Mouse (Mus musculus) ES-E14 (cell line): ENCODE data around the gene Cdkn1a. TPM values are rescaled to one million over a fixed set of nuclear protein-coding genes. Genes with fewer than 3 reads are reported as not detected.

Experiments used
- DNase-seq: peaks from one replicate; pipeline ENCODE4 v3.0.0-alpha.2; 2013; ENCODE audit warnings: low read depth, low spot score
- H3K27ac ChIP-seq: 2 replicates; pipeline ENCODE4 v1.5.1; 2012; ENCODE audit warnings: low read depth, mild to moderate bottlenecking, low read length, moderate library complexity, mixed read lengths; ENCODE audit not compliant: poor library complexity, insufficient read depth, severe bottlenecking
- H3K36me3 ChIP-seq: 2 replicates; pipeline ENCODE4 v1.6.1; 2012; ENCODE audit warnings: mild to moderate bottlenecking, low read length, moderate library complexity, mixed read lengths; ENCODE audit not compliant: control insufficient read depth, poor library complexity, insufficient read depth, severe bottlenecking
- H3K4me1 ChIP-seq, 2 experiments: fragments of 150-350 bp in 1 of 2; sonication (generic) in 1 of 2; 2 replicates each; pipeline ENCODE4 v1.6.1; 2012; ENCODE audit warnings: low read length in 2 of 2, mild to moderate bottlenecking in 1 of 2, mixed read lengths in 1 of 2; ENCODE audit not compliant: control insufficient read depth in 2 of 2, insufficient read depth in 2 of 2, poor library complexity in 1 of 2
- H3K4me3 ChIP-seq, 2 experiments: fragments of 150-350 bp in 1 of 2; sonication (generic) in 1 of 2; 2 replicates each; pipeline ENCODE4 v1.5.1; 2012; ENCODE audit warnings: low read length in 2 of 2, low read depth in 1 of 2, mild to moderate bottlenecking in 1 of 2, mixed read lengths in 1 of 2; ENCODE audit not compliant: insufficient read depth in 1 of 2, poor library complexity in 1 of 2, severe bottlenecking in 1 of 2
- H3K9ac ChIP-seq: 2 replicates; pipeline ENCODE4 v1.6.1; 2012; ENCODE audit warnings: low read depth, mild to moderate bottlenecking, low read length, mixed read lengths; ENCODE audit not compliant: poor library complexity, insufficient read depth, severe bottlenecking
- H3K9me3 ChIP-seq: fragments of 150-350 bp; sonication (generic); 2 replicates; pipeline ENCODE4 v1.6.1; 2012; ENCODE audit warnings: low read depth, mild to moderate bottlenecking, low read length; ENCODE audit not compliant: control insufficient read depth, insufficient read depth
- CHD2 ChIP-seq: IDR thresholded peaks from 2 replicates; pipeline ENCODE4 v1.6.1; 2014; ENCODE audit warnings: mild to moderate bottlenecking, low read depth, low read length, inconsistent platforms
- HCFC1 ChIP-seq: IDR thresholded peaks from 2 replicates; pipeline ENCODE4 v1.6.1; 2012; ENCODE audit warnings: low read length, inconsistent platforms, borderline replicate concordance; ENCODE audit not compliant: insufficient read depth
- MAFK ChIP-seq: IDR thresholded peaks from 2 replicates; pipeline ENCODE4 v1.6.1; 2014; ENCODE audit warnings: mild to moderate bottlenecking, low read depth, low read length, inconsistent platforms; ENCODE audit not compliant: insufficient read depth
- ZC3H11A ChIP-seq: IDR thresholded peaks from 2 replicates; pipeline ENCODE4 v1.6.1; 2012; ENCODE audit warnings: low read depth, mild to moderate bottlenecking, inconsistent platforms, low read length, borderline replicate concordance
- ZNF384 ChIP-seq: IDR thresholded peaks from 2 replicates; pipeline ENCODE4 v1.6.1; 2012; ENCODE audit warnings: low read depth, low read length, inconsistent platforms
- in situ Hi-C, 2 experiments: fragments of 600-800 bp; cut with MboI; formaldehyde crosslinking; loops; one replicate each; pipeline ENCODE4 v1.15.1; 2025; ENCODE audit warnings: low sequenced_read_pairs in 2 of 2, inconsistent platforms in 1 of 2; ENCODE audit not compliant: unreplicated experiment in 2 of 2
- total RNA-seq: library from RNA; depleted of rRNA; stranded (reverse); fragments of 300-350 nt; gene quantifications from 2 replicates; pipeline ENCODE4 v1.2.3, GENCODE M21; 2012

Cdkn1a gene
- total RNA-seq, 1 experiment: 32.3 TPM

DNA sequence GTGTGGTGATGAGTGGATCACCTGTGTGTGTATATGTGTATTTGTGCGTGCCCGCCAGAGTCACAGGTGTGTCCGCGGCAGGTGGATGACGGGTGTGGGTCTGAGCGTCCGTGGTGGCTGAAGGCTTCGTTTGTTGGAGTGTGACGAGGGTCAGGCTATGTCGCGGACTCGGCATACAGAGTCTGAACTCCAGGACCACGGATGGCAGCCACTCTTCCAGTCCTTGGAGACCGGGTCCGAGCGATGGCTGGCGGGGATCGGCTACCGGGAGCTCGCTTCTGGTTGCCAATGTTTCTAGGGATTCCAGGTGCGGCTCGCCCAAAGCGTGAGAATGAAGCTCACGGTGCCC lies 3.2 kb downstream of the Cdkn1a start:
- TF ChIP-seq ZNF384: no peak
- no peak for TF ChIP-seq HCFC1
- TF ChIP-seq MAFK: no peak
- no peak for TF ChIP-seq CHD2
- TF ChIP-seq ZC3H11A: no peak
- H3K9me3 ChIP-seq: no peaks in the 10 kb centered on the region
- peaks cover 4 to 23% of the 10 kb centered on the region in 2 experiments; a peak in 2 of 4 replicates for H3K4me1 ChIP-seq
- no peak overlapping the region for H3K27ac ChIP-seq
- in situ Hi-C loops: loop anchor here (5.0 to 10.0 kb wide), 2 partner anchors 47 to 49 kb away; no protein-coding TSS in a partner anchor
- no peak for DNase-seq
- peak overlapping the region; percentile 74 to 76 for H3K4me3 ChIP-seq
- H3K36me3 ChIP-seq: peaks cover 11% of the 10 kb centered on the region
- H3K9ac ChIP-seq: peak overlapping the region; percentile 73

DNA sequence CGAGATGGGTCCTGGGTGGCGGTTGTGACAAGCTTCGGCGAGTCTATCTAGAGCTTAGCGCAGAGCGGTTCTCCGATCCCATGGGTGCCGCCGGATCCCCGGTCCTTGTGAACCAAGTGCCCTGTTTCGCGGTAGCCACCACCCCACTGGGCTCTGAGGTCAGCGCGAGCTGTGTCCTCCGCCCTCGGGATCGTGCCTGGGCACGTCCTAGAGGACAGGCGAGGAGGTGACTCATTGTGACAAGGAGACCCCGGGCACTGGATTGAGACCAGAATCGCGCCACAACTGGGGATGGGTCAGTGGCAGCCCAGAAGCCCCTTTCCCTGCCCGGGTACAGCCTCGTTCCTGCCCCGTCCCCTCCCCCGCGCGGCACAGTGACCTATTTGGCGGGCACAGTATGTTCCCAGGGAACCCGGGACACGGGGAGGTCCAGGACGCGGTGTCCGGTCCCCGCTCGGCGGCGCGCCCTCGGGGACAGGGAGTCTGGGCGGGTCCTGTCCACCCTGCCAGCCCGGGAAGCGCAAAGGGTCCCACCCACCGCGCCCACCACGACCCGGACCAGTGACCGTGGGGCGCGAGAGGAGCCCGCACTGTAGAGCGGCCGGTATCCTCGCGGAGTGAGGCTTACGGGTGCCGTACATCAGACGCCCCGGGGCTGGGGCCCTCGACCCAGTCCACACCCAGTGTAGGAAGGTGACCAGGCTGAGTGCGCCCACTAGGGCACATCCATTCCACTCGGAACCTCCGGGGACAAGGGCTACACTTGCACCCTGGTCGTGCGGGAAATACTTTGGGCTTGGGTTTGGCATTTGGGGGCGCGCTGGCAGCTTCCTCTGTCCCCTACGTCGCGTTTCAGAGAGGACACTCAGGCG lies 3.8 kb downstream of the Cdkn1a start:
- peak overlapping the region; percentile 73 for H3K9ac ChIP-seq
- in situ Hi-C loops: loop anchor here (5.0 to 10.0 kb wide), 2 partner anchors 47 to 50 kb away; no protein-coding TSS in a partner anchor
- DNase-seq: no peak
- H3K4me3 ChIP-seq: peak overlapping the region; percentile 74 to 76
- H3K27ac ChIP-seq: no peak overlapping the region
- no peak for TF ChIP-seq MAFK
- no peaks in the 10 kb centered on the region for H3K9me3 ChIP-seq
- H3K36me3 ChIP-seq: peaks cover 15% of the 10 kb centered on the region
- peaks cover 4 to 23% of the 10 kb centered on the region in 2 experiments; a peak in 2 of 4 replicates for H3K4me1 ChIP-seq

DNA sequence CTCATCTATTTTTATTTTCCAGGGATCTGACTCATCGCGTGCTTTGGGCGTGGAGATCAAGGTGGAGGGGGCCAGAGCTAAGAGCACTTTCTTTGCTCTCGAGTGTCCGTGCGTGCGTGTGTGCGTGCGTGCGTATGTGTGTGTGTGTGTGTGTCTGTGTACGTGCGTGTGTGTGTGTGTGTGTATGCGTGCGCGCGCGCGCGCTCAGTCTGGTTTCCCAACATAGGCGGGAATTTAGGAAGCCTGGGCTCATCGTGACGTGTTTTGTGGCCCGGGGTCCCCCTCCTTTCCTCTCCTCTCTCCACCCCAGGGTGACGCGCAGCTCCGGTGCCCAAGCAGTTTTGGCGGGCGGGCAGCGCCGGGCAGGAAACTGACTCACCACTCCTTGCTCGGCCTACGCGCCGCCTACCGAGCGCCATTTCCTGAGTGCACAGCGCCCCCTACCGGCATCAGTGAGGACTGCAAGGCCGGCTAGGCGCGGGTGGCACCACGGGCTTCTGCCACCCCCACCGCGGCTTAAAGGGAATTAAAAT lies 4.5 kb downstream of the Cdkn1a start:
- H3K36me3 ChIP-seq: peaks cover 23% of the 10 kb centered on the region
- DNase-seq: peak; percentile 71
- H3K9me3 ChIP-seq: no peaks in the 10 kb centered on the region
- H3K27ac ChIP-seq: no peak overlapping the region
- TF ChIP-seq MAFK (0 out of 2 replicates have a peak, but pooled peaks have one; percentile 13), CHD2 (no peak), HCFC1 (peak; percentile 52; the same call in 1 of the 2 replicates), ZNF384 (no peak), ZC3H11A (peak; percentile 69; the same call in 1 of the 2 replicates)
- H3K4me1 ChIP-seq: peaks cover 4 to 19% of the 10 kb centered on the region in 2 experiments; a peak in 2 of 4 replicates
- in situ Hi-C loops: loop anchor here in 1 of 2 experiments (10.0 kb wide), 1 partner anchor 50 kb away; no protein-coding TSS in a partner anchor
- H3K4me3 ChIP-seq: peak overlapping the region; percentile 74 to 76
- H3K9ac ChIP-seq: peak overlapping the region; percentile 73

GRCm38 (mm10) chr17:29096245-29096644 lies 5.5 kb downstream of the Cdkn1a start:
- Histone ChIP-seq H3K4me1 (peaks cover 4 to 19% of the 10 kb centered on the region in 2 experiments; a peak in 2 of 4 replicates), H3K9ac (no peak overlapping the region), H3K4me3 (no peak overlapping the region; a peak in 1 of 4 replicates), H3K36me3 (peaks cover 27% of the 10 kb centered on the region), H3K9me3 (no peaks in the 10 kb centered on the region), H3K27ac (no peak overlapping the region)
- DNase-seq: no peak
- in situ Hi-C loops: loop anchor here in 1 of 2 experiments (10.0 kb wide), 1 partner anchor 51 kb away; no protein-coding TSS in a partner anchor
- TF ChIP-seq CHD2 (no peak), ZC3H11A (no peak), MAFK (no peak), HCFC1 (no peak), ZNF384 (no peak)
